Mouse (Mus musculus) CD4-positive naive resting alpha-beta T cell, adult 57 days (primary cell): ENCODE data around the gene Tgds. TPM values are rescaled to one million over a fixed set of nuclear protein-coding genes. Genes with fewer than 3 reads are reported as not detected.

Experiments
- total RNA-seq: library from RNA; stranded (reverse); gene quantifications from one replicate; pipeline ENCODE4 v1.2.4, GENCODE M21; 2023

The Tgds gene
- total RNA-seq: 14.2 TPM

DNA sequence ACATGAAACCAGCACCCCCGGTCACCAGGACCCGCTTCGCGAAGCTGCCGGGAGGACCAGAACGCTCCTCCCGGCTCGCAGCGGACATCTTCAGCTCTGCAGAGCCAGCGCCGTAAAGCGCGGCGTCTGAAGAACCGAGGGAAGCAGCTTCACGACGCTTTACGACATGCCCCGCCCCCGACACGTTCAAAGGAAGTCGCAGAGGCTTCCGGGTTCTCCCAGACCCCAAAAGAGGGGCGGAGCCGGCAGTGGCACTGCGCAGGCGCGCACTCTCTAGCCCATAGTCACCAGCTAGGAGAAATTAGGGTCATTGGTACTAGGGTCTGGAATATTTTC, at the start of gene Tgds:
Gene Tgds, minus strand, starts transcription at position 114 of the 336 bp plus-strand sequence.

DNA sequence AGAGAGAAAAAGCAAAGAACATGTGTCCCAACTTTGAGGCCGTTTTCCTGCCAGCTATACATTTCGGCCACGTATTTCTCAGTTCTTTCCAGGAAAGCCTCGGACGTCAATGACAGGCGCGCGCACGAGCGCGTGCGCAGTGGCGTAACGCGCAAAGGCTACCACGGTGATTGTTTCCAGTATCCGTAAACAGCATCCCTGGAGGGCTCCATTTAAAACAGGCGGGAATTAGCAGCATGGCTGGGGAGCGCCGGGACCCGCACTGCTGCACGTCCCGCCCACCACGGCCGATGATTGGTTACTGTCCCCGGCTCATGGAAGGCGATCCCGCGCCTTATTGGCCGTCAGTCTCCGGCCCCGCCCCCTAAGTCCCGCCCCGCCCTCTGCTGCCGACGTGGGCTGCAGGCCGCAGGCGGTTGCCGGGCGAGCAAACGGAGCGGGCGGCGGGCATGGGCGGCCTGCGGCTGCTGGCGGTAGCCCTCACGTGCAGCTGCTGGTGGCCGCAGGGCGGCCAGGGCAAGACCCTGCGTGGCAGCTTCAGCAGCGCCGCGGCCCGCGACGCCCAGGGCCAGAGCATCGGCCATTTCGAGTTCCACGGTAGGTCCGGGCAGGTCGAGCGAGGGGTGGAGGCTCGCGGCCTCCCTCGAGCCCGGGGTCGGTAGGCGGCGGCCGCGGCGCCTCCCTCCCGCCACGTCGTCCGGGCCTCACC, 4.3 kb upstream of the Tgds start, which contains the start of gene Gpr180:
Gene Gpr180, plus strand, starts transcription at position 415 of the 709 bp plus-strand sequence.

Other genes with a start within 250 kb of the Tgds start
- gene Dct, start 80.5 kb downstream of the Tgds start, total RNA-seq: not detected
- gene Gpr180, start 4.4 kb upstream of the Tgds start, total RNA-seq: 16.4 TPM
- not detected for gene Sox21, start 104.3 kb upstream of the Tgds start, total RNA-seq
- gene Gm9376, start 134.2 kb upstream of the Tgds start, total RNA-seq: not detected